Comparison of ENCODE assay signal across 10 mouse cellular contexts in genomic region chr8:117577883-117578282, GRCm38 (mm10).
DNase-seq lines count a peak whose midpoint lies in the region; ATAC-seq and TF ChIP-seq lines count a peak whose summit lies in the region.
"Had no signal": no experiment of that assay in that cellular context is flagged by ENCODE, and none has a peak within 500 bp of the region (broad histone marks: within the 10 kb centered on the region; RNA-seq: fewer than 3 reads in every experiment).

No protein-coding gene starts in this region.

- H3K9ac ChIP-seq in heart, adult 2 months (ENCODE audit: low read depth, low read length) = no peak overlapping the region
- H3K9ac ChIP-seq in midbrain, postnatal 0 days (replicated peaks; ENCODE audit: low read length, poor library complexity, severe bottlenecking) = no peak overlapping the region
- H3K9ac ChIP-seq in midbrain, embryonic 14.5 days (replicated peaks; ENCODE audit: low read length) = no peak overlapping the region
- H3K9ac ChIP-seq in forebrain, embryonic 15.5 days (replicated peaks) = no peak overlapping the region
- H3K9ac ChIP-seq: hindbrain, embryonic 14.5 days; neural tube, embryonic 15.5 days had no signal

- no peak overlapping the region for H3K27ac ChIP-seq in heart, adult 2 months
- H3K27ac ChIP-seq in midbrain, postnatal 0 days (ENCODE audit: low read depth, low read length) = no peak overlapping the region
- H3K27ac ChIP-seq in midbrain, embryonic 14.5 days (replicated peaks; ENCODE audit: low read depth, low read length) = no peak overlapping the region
- H3K27ac ChIP-seq in forebrain, embryonic 15.5 days (replicated peaks) = no peak overlapping the region
- H3K27ac ChIP-seq: hindbrain, embryonic 14.5 days; neural tube, embryonic 15.5 days had no signal

- H3K4me1 ChIP-seq in heart, adult 2 months (ENCODE audit: control insufficient read depth, insufficient read depth, low read length) = no peaks in the 10 kb centered on the region
- no peaks in the 10 kb centered on the region for H3K4me1 ChIP-seq in midbrain, postnatal 0 days (ENCODE audit: insufficient read depth, low read length)
- no peaks in the 10 kb centered on the region for H3K4me1 ChIP-seq in midbrain, embryonic 14.5 days (ENCODE audit: control insufficient read depth, insufficient read depth, low read length)
- H3K4me1 ChIP-seq in forebrain, embryonic 15.5 days = no peaks in the 10 kb centered on the region
- H3K4me1 ChIP-seq: neural tube, embryonic 15.5 days had no signal

- 58% methylated on average over 10 of the region's 10 CpGs for WGBS in heart, adult 2 months
- 56% methylated on average over 10 of the region's 10 CpGs for WGBS in midbrain, postnatal 0 days
- WGBS in midbrain, embryonic 14.5 days = 55% methylated on average over 10 of the region's 10 CpGs
- 53% methylated on average over 10 of the region's 10 CpGs for WGBS in forebrain, embryonic 15.5 days

- no peak for ATAC-seq in midbrain, postnatal 0 days (ENCODE audit: low FRiP score)
- ATAC-seq in midbrain, embryonic 14.5 days (ENCODE audit: low FRiP score, low TSS enrichment) = no peak
- ATAC-seq in forebrain, embryonic 15.5 days (replicated peaks) = no peak

- intact Hi-C loops in heart, adult 2 months (cut with DNase I) = no loop called here

- TF ChIP-seq EP300 in heart, adult 2 months (IDR thresholded peaks at IDR 0.05; ENCODE audit: insufficient read depth, low read depth, low read length) = no peak

- H3K36me3 ChIP-seq in heart, adult 2 months (ENCODE audit: control insufficient read depth, insufficient read depth, low read length) = no peaks in the 10 kb centered on the region
- no peaks in the 10 kb centered on the region for H3K36me3 ChIP-seq in midbrain, postnatal 0 days (ENCODE audit: insufficient read depth, low read length)
- no peaks in the 10 kb centered on the region for H3K36me3 ChIP-seq in midbrain, embryonic 14.5 days (ENCODE audit: control insufficient read depth, insufficient read depth, low read length)
- no peaks in the 10 kb centered on the region for H3K36me3 ChIP-seq in forebrain, embryonic 15.5 days
- H3K36me3 ChIP-seq: neural tube, embryonic 15.5 days had no signal

- H3K4me2 ChIP-seq in midbrain, postnatal 0 days (ENCODE audit: low read depth, low read length, poor library complexity, severe bottlenecking) = no peak overlapping the region
- H3K4me2 ChIP-seq in midbrain, embryonic 14.5 days (ENCODE audit: low read length) = no peak overlapping the region
- H3K4me2 ChIP-seq in forebrain, embryonic 15.5 days (replicated peaks) = no peak overlapping the region
- H3K4me2 ChIP-seq: hindbrain, embryonic 14.5 days; neural tube, embryonic 15.5 days had no signal

- H3K9me3 ChIP-seq in midbrain, postnatal 0 days (ENCODE audit: low read length) = peaks cover 6% of the 10 kb centered on the region; the same call in 1 of the 2 replicates
- H3K9me3 ChIP-seq in midbrain, embryonic 14.5 days (ENCODE audit: control insufficient read depth, low read length) = 0 out of 2 replicates have a peak, but pooled peaks cover 3% of the 10 kb centered on the region
- no peaks in the 10 kb centered on the region for H3K9me3 ChIP-seq in forebrain, embryonic 15.5 days

- DNase-seq in heart, adult 2 months = no peak
- no peak for DNase-seq in heart, adult 8-10 months (ENCODE audit: low spot score)
- DNase-seq in midbrain, postnatal 0 days (ENCODE audit: low spot score) = no peak
- no peak for DNase-seq in midbrain, embryonic 14.5 days
- DNase-seq in c-Kit-positive CD71-positive TER-119-positive erythroid progenitor cells, embryonic 14.5 days (ENCODE audit: low spot score) = peak; percentile 9
- DNase-seq in thymus, postnatal 25 days = peak; percentile 6
- no peak for DNase-seq in right cerebral cortex, postnatal 25 days

- no peak for TF ChIP-seq POLR2A in heart, adult 2 months (IDR thresholded peaks at IDR 0.05; ENCODE audit: insufficient read depth, low read depth, low read length)

- H3K27me3 ChIP-seq in heart, adult 2 months (ENCODE audit: control insufficient read depth, insufficient read depth, low read length) = no peaks in the 10 kb centered on the region
- H3K27me3 ChIP-seq in midbrain, postnatal 0 days (ENCODE audit: insufficient read depth, low read length) = no peaks in the 10 kb centered on the region
- no peaks in the 10 kb centered on the region for H3K27me3 ChIP-seq in midbrain, embryonic 14.5 days (ENCODE audit: control insufficient read depth, insufficient read depth, low read length)
- H3K27me3 ChIP-seq in forebrain, embryonic 15.5 days = no peaks in the 10 kb centered on the region
- H3K27me3 ChIP-seq: neural tube, embryonic 15.5 days had no signal

- TF ChIP-seq CTCF in heart, adult 2 months (IDR thresholded peaks at IDR 0.05) = peak; percentile 50
- peak; percentile 64 for TF ChIP-seq CTCF in midbrain, postnatal 0 days (IDR thresholded peaks at IDR 0.05)

- H3K79me2 ChIP-seq in heart, adult 2 months (replicated peaks; ENCODE audit: control insufficient read depth, insufficient read depth, low read length) = no peaks in the 10 kb centered on the region

- H3K4me3 ChIP-seq in heart, adult 2 months = no peak overlapping the region
- H3K4me3 ChIP-seq in midbrain, postnatal 0 days (ENCODE audit: low read depth, low read length) = no peak overlapping the region
- H3K4me3 ChIP-seq in midbrain, embryonic 14.5 days (replicated peaks; ENCODE audit: low read depth, low read length) = no peak overlapping the region
- no peak overlapping the region for H3K4me3 ChIP-seq in forebrain, embryonic 15.5 days
- H3K4me3 ChIP-seq: neural tube, embryonic 15.5 days had no signal

Comparison
In these comparisons a context has a peak if more than half of its experiments do, and no peak if none do; other contexts are left out.
1. DNase-seq: peak in c-Kit-positive CD71-positive TER-119-positive erythroid progenitor cells, embryonic 14.5 days (single experiment) and thymus, postnatal 25 days (single experiment); none in heart, adult 2 months (0 of 2), heart, adult 8-10 months (single experiment), midbrain, postnatal 0 days (single experiment), midbrain, embryonic 14.5 days (single experiment) and right cerebral cortex, postnatal 25 days (single experiment).